Mouse (Mus musculus): Measurements from ENCODE around the gene Tut1.

GRCm38 (mm10) chr19:8980771-8981170 lies 27.1 kb downstream of the Tut1 start:
- TF ChIP-seq MAFK (IDR thresholded peaks at IDR 0.05; ENCODE audit: insufficient read depth, low read depth, low read length) (no peak), ZNF384 (IDR thresholded peaks at IDR 0.05; ENCODE audit: low read depth, low read length) (no peak), HCFC1 (IDR thresholded peaks at IDR 0.05; ENCODE audit: borderline replicate concordance, insufficient read depth, low read length) (no peak), ZC3H11A (IDR thresholded peaks at IDR 0.05; ENCODE audit: borderline replicate concordance, low read depth, low read length) (no peak)
